Mouse (Mus musculus) heart, embryonic 15.5 days (tissue): ENCODE measurements around the gene Trim44. TPM values are rescaled to one million over a fixed set of nuclear protein-coding genes. Genes with fewer than 3 reads are reported as not detected.
A peak's percentile ranks its signal among the peaks of the same experiment; 100 is the strongest.

Experiments
- ATAC-seq: fragments of 200-750 bp; cut with Nextera tagmentation; replicated peaks from 2 replicates; pipeline ENCODE4 v1.8.0; 2017; ENCODE audit warnings: low read depth, moderate TSS enrichment; ENCODE audit not compliant: insufficient number of reproducible peaks, insufficient read depth, low FRiP score
- H3K27ac ChIP-seq: fragments of 300-500 bp; sonication (generic); 2 replicates; pipeline ENCODE4 v1.5.1; 2015; ENCODE audit warnings: mild to moderate bottlenecking, inconsistent platforms
- H3K27me3 ChIP-seq: fragments of 300-500 bp; sonication (generic); 2 replicates; pipeline ENCODE4 v1.6.1; 2015; ENCODE audit warnings: inconsistent platforms
- H3K36me3 ChIP-seq: fragments of 300-500 bp; sonication (generic); 2 replicates; pipeline ENCODE4 v1.6.1; 2015; ENCODE audit warnings: mild to moderate bottlenecking, inconsistent platforms
- H3K4me1 ChIP-seq: fragments of 300-500 bp; sonication (generic); replicated peaks from 2 replicates; pipeline ENCODE4 v1.6.1; 2015; ENCODE audit warnings: inconsistent platforms
- H3K4me2 ChIP-seq: fragments of 300-500 bp; sonication (generic); 2 replicates; pipeline ENCODE4 v1.6.1; 2015; ENCODE audit warnings: inconsistent platforms, mild to moderate bottlenecking, moderate library complexity
- H3K4me3 ChIP-seq: fragments of 300-500 bp; sonication (generic); 2 replicates; pipeline ENCODE4 v1.5.1; 2015; ENCODE audit warnings: mild to moderate bottlenecking, inconsistent platforms
- H3K9ac ChIP-seq: fragments of 300-500 bp; sonication (generic); 2 replicates; pipeline ENCODE4 v1.6.1; 2015; ENCODE audit warnings: mild to moderate bottlenecking, inconsistent platforms
- H3K9me3 ChIP-seq: fragments of 300-500 bp; sonication (generic); replicated peaks from 2 replicates; pipeline ENCODE4 v1.6.1; 2016; ENCODE audit warnings: inconsistent platforms
- WGBS: fragments of 180-500 bp; shearing (Covaris S2); methylation state at CpG from one replicate; pipeline ENCODE4 v1.1.7; 2015; ENCODE audit warnings: mixed read lengths; 5-methylcytosine and 5-hydroxymethylcytosine counted together
- polyA plus RNA-seq: library from polyadenylated mRNA; unstranded; fragments of >200 nt; fragmentation: Nextera tagmentation; extraction: Ambion mirVana; gene quantifications from 2 replicates; pipeline ENCODE4 v1.2.1, GENCODE M21; 2015

The Trim44 gene
- polyA plus RNA-seq, 1 experiment from 2014 or later: 22.5 TPM

GRCm38 (mm10) chr2:102312903-102313302 lies 94.7 kb downstream of the Trim44 start:
- Histone ChIP-seq H3K9me3 (no peaks in the 10 kb centered on the region), H3K27me3 (no peaks in the 10 kb centered on the region), H3K36me3 (no peaks in the 10 kb centered on the region), H3K9ac (no peak overlapping the region), H3K27ac (no peak overlapping the region), H3K4me3 (no peak overlapping the region), H3K4me2 (no peak overlapping the region), H3K4me1 (peaks cover 15% of the 10 kb centered on the region)
- no peak for ATAC-seq
- WGBS: 90% methylated on average over 1 of the region's 1 CpGs

GRCm38 (mm10) chr2:102303274-102303673 lies 104.4 kb downstream of the Trim44 start:
- Histone ChIP-seq H3K9ac (no peak overlapping the region), H3K4me3 (no peak overlapping the region), H3K36me3 (no peaks in the 10 kb centered on the region), H3K27ac (peak overlapping the region; percentile 37), H3K27me3 (no peaks in the 10 kb centered on the region), H3K4me2 (0 out of 2 replicates have a peak overlapping the region, but pooled peaks have one; percentile 10), H3K9me3 (no peaks in the 10 kb centered on the region), H3K4me1 (peaks cover 34% of the 10 kb centered on the region)
- 27% methylated on average over 2 of the region's 2 CpGs for WGBS
- no peak for ATAC-seq

- H3K36me3 ChIP-seq: no peaks in the 10 kb centered on the region
These were observed 105.1 kb downstream of the Trim44 start for GRCm38 (mm10) chr2:102302532-102302931.

GRCm38 (mm10) chr2:102294827-102295270 lies 112.8 kb downstream of the Trim44 start:
- 23% methylated on average over 6 of the region's 6 CpGs for WGBS
- Histone ChIP-seq H3K27ac (no peak overlapping the region), H3K4me1 (peaks cover 11% of the 10 kb centered on the region), H3K4me2 (no peak overlapping the region), H3K9ac (no peak overlapping the region), H3K27me3 (no peaks in the 10 kb centered on the region), H3K4me3 (no peak overlapping the region), H3K36me3 (no peaks in the 10 kb centered on the region), H3K9me3 (no peaks in the 10 kb centered on the region)
- ATAC-seq: 0 out of 2 replicates have a peak, but pooled peaks have one; percentile 35

More at GRCm38 (mm10) chr2:102302532-102302931, 105.1 kb downstream of the Trim44 start:
- ATAC-seq: no peak
- Histone ChIP-seq H3K27ac (no peak overlapping the region; the same call in 1 of the 2 replicates), H3K27me3 (no peaks in the 10 kb centered on the region), H3K9ac (no peak overlapping the region), H3K4me3 (no peak overlapping the region), H3K4me1 (peaks cover 30% of the 10 kb centered on the region), H3K4me2 (no peak overlapping the region), H3K9me3 (no peaks in the 10 kb centered on the region)
- WGBS: 98% methylated on average over 1 of the region's 1 CpGs

GRCm38 (mm10) chr2:102293181-102293580 lies 114.4 kb downstream of the Trim44 start:
- Histone ChIP-seq H3K4me1 (peaks cover 11% of the 10 kb centered on the region), H3K4me2 (no peak overlapping the region), H3K9ac (no peak overlapping the region), H3K27ac (peak overlapping the region; percentile 16; the same call in 1 of the 2 replicates), H3K36me3 (no peaks in the 10 kb centered on the region), H3K9me3 (no peaks in the 10 kb centered on the region), H3K4me3 (no peak overlapping the region), H3K27me3 (no peaks in the 10 kb centered on the region)
- WGBS: 35% methylated on average over 1 of the region's 1 CpGs
- no peak for ATAC-seq

GRCm38 (mm10) chr2:102292051-102292450 lies 115.6 kb downstream of the Trim44 start:
- WGBS: 78% methylated on average over 1 of the region's 1 CpGs
- Histone ChIP-seq H3K27me3 (no peaks in the 10 kb centered on the region), H3K9me3 (no peaks in the 10 kb centered on the region), H3K36me3 (no peaks in the 10 kb centered on the region), H3K4me1 (peaks cover 11% of the 10 kb centered on the region), H3K4me3 (no peak overlapping the region), H3K27ac (no peak overlapping the region), H3K4me2 (no peak overlapping the region), H3K9ac (no peak overlapping the region)
- ATAC-seq: no peak

GRCm38 (mm10) chr2:102291533-102291932 lies 116.1 kb downstream of the Trim44 start:
- Histone ChIP-seq H3K36me3 (no peaks in the 10 kb centered on the region), H3K4me2 (no peak overlapping the region), H3K9ac (no peak overlapping the region), H3K9me3 (no peaks in the 10 kb centered on the region), H3K4me1 (peaks cover 11% of the 10 kb centered on the region), H3K27me3 (no peaks in the 10 kb centered on the region), H3K4me3 (no peak overlapping the region), H3K27ac (no peak overlapping the region)
- ATAC-seq: no peak
- 73% methylated on average over 2 of the region's 2 CpGs for WGBS

- H3K9ac ChIP-seq: no peak overlapping the region
- H3K4me3 ChIP-seq: no peak overlapping the region
- WGBS: 51% methylated on average over 5 of the region's 5 CpGs
- no peak overlapping the region for H3K4me2 ChIP-seq
- H3K4me1 ChIP-seq: peaks cover 6% of the 10 kb centered on the region
- H3K27ac ChIP-seq: no peak overlapping the region
- H3K36me3 ChIP-seq: no peaks in the 10 kb centered on the region
- H3K9me3 ChIP-seq: no peaks in the 10 kb centered on the region
- ATAC-seq: no peak
- no peaks in the 10 kb centered on the region for H3K27me3 ChIP-seq
These were observed 117.6 kb downstream of the Trim44 start for GRCm38 (mm10) chr2:102290041-102290440.

GRCm38 (mm10) chr2:102288676-102289075 lies 119.0 kb downstream of the Trim44 start:
- no peak for ATAC-seq
- no peak overlapping the region for H3K4me3 ChIP-seq
- no peaks in the 10 kb centered on the region for H3K9me3 ChIP-seq
- no peaks in the 10 kb centered on the region for H3K36me3 ChIP-seq
- 60% methylated on average over 5 of the region's 5 CpGs for WGBS
- H3K9ac ChIP-seq: no peak overlapping the region
- peaks cover 4% of the 10 kb centered on the region for H3K4me1 ChIP-seq
- no peaks in the 10 kb centered on the region for H3K27me3 ChIP-seq
- H3K27ac ChIP-seq: no peak overlapping the region
- no peak overlapping the region for H3K4me2 ChIP-seq

- WGBS: 59% methylated on average over 3 of the region's 3 CpGs
- Histone ChIP-seq H3K27ac (no peak overlapping the region), H3K4me2 (no peak overlapping the region), H3K9me3 (no peaks in the 10 kb centered on the region), H3K9ac (no peak overlapping the region), H3K27me3 (no peaks in the 10 kb centered on the region), H3K36me3 (no peaks in the 10 kb centered on the region), H3K4me1 (no peaks in the 10 kb centered on the region), H3K4me3 (no peak overlapping the region)
- ATAC-seq: no peak
These were observed 120.3 kb downstream of the Trim44 start for GRCm38 (mm10) chr2:102287369-102287768.

- ATAC-seq: no peak
These were observed 125.5 kb downstream of the Trim44 start for GRCm38 (mm10) chr2:102282081-102282480.

GRCm38 (mm10) chr2:102279779-102280178 lies 127.8 kb downstream of the Trim44 start:
- Histone ChIP-seq H3K9me3 (no peaks in the 10 kb centered on the region), H3K27ac (no peak overlapping the region), H3K4me3 (no peak overlapping the region), H3K4me2 (no peak overlapping the region), H3K4me1 (no peaks in the 10 kb centered on the region), H3K36me3 (no peaks in the 10 kb centered on the region), H3K9ac (no peak overlapping the region), H3K27me3 (no peaks in the 10 kb centered on the region)
- 74% methylated on average over 7 of the region's 7 CpGs for WGBS
- ATAC-seq: no peak

More at GRCm38 (mm10) chr2:102282081-102282480, 125.5 kb downstream of the Trim44 start:
- H3K9ac ChIP-seq: no peak overlapping the region
- H3K4me2 ChIP-seq: no peak overlapping the region
- 69% methylated on average over 7 of the region's 7 CpGs for WGBS
- H3K4me1 ChIP-seq: no peaks in the 10 kb centered on the region
- H3K36me3 ChIP-seq: no peaks in the 10 kb centered on the region
- no peak overlapping the region for H3K4me3 ChIP-seq
- H3K27me3 ChIP-seq: no peaks in the 10 kb centered on the region
- no peaks in the 10 kb centered on the region for H3K9me3 ChIP-seq
- no peak overlapping the region for H3K27ac ChIP-seq
